Mouse (Mus musculus): Measurements from ENCODE around the gene Igsf9b.

Igsf9b gene

GRCm38 (mm10) chr9:27331538-27331937 is 32.5 kb downstream of the Igsf9b start:
- no peak for DNase-seq (ENCODE audit: low spot score)

- DNase-seq (ENCODE audit: low spot score), result no peak
Measured at GRCm38 (mm10) chr9:27334895-27335294, 35.9 kb downstream of the Igsf9b start.

- no peak for DNase-seq (ENCODE audit: low spot score)
Measured at GRCm38 (mm10) chr9:27336962-27337636, 38.1 kb downstream of the Igsf9b start.

GRCm38 (mm10) chr9:27339168-27339567 is 40.2 kb downstream of the Igsf9b start:
- DNase-seq (ENCODE audit: low spot score), result no peak

- no peak for DNase-seq (ENCODE audit: low spot score)
Measured at GRCm38 (mm10) chr9:27346541-27347269, 47.7 kb downstream of the Igsf9b start.

GRCm38 (mm10) chr9:27353082-27353481 is 54.1 kb downstream of the Igsf9b start:
- no peak for DNase-seq (ENCODE audit: low spot score)

GRCm38 (mm10) chr9:27357893-27358292 is 58.9 kb downstream of the Igsf9b start:
- no peak for DNase-seq (ENCODE audit: low spot score)

GRCm38 (mm10) chr9:27367231-27367630 is 68.2 kb downstream of the Igsf9b start:
- no peak for DNase-seq (ENCODE audit: low spot score)

- DNase-seq (ENCODE audit: low spot score), result no peak
Measured at GRCm38 (mm10) chr9:27369108-27369507, 70.1 kb downstream of the Igsf9b start.

GRCm38 (mm10) chr9:27375746-27376145 is 76.7 kb downstream of the Igsf9b start:
- DNase-seq (ENCODE audit: low spot score), result no peak

GRCm38 (mm10) chr9:27386951-27387350 is 87.9 kb downstream of the Igsf9b start:
- no peak for DNase-seq (ENCODE audit: low spot score)

GRCm38 (mm10) chr9:27396500-27396899 is 97.5 kb downstream of the Igsf9b start, which contains the start of gene Spata19:
TSS of gene Spata19 (plus strand) at chr9:27396800.
- no peak for DNase-seq (ENCODE audit: low spot score)

GRCm38 (mm10) chr9:27401169-27401568 is 102.2 kb downstream of the Igsf9b start:
- DNase-seq (ENCODE audit: low spot score), result no peak

Measured in lung, postnatal 25 days (tissue).